Mouse (Mus musculus): Measurements from ENCODE around the gene 5330417H12Rik.

5330417H12Rik gene

DNA sequence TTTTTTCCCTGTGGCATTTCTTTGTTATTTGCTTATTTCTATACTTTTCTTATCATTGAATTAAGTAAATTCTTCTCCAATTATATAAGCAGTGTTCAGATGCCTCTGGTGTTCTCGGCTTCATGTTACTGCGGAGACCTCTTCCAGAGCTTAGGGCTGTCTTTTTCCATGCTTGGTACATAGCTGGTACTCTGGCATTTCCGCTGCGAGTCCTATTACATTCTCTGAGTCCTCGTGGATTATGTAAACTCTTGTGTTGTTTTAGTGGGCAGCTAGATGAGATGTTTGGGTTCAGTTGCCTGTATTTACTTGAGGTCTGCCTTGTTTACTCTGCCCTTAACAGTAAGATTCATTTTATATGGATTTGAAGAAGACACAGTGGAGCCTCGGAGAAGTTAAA is 820 bp upstream of the 5330417H12Rik start:
- no peak for DNase-seq (ENCODE audit: low spot score)

DNA sequence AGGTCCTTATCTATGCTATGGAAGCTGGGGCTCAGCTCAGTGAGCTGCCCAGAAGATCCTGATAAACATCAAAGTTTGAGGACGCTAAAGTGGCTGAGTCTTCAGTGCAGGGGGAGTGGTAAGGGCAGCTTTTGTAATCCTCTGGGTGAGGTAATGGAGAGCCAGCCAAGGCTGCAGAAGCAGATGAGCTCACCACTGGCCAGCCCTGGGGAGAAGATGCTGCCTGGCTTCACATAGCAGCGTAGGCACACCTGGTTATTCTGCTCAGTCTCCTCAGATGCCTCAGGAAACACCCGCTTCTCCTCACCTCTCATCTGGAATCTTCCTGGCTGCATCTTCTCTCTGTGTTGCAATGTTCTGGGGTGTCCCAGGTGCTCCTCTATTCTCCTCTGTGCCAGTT is 529 bp downstream of the 5330417H12Rik start:
- DNase-seq (ENCODE audit: low spot score): no peak

DNA sequence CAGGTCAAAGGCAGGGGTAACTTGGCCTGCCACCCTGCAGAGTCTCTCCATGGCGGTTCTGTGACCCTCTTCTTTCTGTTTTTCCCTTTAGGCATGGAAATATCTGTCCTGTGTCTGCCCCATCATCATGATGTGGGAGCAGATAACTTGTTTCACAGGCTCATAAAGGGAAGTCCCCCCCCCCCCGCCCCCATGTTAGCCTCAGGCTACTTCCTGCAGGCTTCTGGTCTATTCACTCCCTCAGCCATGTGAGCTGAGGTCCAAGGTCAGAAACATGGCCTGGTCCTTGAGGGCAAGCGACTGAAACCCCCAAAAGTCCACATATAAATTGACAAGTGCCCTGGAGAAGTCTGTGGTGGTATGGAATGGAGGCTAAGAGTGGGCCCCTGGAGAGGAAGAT is 4.8 kb downstream of the 5330417H12Rik start:
- no peak for DNase-seq (ENCODE audit: low spot score)

DNA sequence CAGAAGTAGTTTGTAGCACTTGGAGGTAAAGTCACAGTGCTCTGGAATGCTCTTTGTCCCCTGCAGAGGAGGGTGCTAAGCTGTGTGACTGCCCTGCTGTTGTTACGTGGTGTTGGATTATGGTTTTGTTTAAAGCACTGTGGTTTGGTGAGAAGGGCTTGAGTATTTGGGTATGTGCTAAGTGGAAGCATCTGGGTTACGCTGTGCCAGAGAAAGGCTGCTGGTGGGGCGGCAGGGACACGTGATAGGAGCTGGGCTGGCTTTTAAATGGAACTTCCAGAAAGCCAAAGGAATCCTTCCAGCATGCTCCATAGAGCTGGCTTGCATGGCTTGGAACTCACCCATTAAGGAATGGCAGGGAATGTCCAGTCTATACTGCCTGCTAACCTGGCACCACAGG is 5.7 kb downstream of the 5330417H12Rik start:
- DNase-seq (ENCODE audit: low spot score): no peak

DNA sequence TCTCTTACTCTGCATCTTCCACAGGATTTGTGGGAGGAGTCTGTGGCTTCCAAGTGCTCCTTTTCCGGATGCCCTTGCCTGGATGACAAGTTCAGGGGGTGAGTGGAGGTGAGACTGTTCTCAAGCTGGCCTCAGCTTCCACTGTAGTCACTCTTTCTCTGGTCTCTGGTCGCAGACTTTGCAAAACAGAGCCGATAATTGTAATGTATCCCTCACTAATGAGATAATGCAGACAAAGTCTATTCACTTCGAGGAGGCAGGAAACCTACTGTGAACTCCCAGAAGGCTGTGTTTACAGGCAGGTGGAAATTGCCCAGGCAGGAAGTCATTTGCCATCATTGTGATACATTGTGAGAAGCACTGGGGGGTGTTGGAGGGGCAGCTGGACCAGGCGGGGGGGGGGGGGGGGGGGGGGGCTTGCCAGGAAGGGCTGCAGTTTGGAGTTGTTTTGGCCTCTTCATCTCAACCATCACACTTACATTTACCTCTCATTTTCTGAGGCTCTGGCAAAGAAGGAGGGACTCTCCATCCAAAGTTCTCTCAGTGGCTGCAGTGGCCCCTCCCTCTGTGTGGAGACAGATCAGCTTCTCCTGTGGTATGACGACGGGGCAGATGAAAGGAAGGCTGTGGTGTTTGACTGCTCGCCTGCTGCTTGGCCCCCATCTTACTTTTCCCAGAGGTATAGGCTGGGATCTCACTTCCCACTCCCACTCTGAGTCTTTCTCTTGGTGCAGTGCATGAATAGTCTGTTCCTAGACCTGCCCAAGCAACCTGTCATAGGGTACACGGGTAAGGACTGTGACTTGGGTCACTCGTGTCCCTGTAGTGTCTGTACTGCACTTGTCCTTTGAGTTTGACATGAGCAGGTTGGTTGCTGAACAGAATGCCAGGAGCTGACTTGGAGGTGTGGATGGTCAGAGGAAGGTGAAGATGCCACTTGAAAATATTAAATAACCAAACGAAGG is 6.7 kb downstream of the 5330417H12Rik start:
- DNase-seq (ENCODE audit: low spot score): no peak

DNA sequence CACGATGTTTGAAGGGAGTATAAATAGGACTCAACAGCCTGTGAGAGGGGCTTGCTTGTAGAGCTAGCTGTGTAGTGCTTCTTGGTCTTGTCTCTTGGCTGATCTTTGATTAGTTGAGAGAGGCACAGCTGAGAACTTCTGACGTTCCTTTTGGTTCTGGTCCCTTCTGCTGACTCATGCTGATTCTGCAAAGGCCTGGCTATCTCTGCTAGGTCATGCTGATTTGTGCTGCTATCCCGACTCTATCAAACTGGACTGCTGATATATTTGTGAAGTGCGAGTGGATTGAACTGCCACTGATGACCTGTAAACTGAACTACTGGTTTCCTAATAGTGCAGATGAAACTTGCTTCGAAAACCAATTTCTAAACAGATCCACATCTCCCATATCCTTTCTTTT is 14.1 kb downstream of the 5330417H12Rik start:
- no peak for DNase-seq (ENCODE audit: low spot score)

DNA sequence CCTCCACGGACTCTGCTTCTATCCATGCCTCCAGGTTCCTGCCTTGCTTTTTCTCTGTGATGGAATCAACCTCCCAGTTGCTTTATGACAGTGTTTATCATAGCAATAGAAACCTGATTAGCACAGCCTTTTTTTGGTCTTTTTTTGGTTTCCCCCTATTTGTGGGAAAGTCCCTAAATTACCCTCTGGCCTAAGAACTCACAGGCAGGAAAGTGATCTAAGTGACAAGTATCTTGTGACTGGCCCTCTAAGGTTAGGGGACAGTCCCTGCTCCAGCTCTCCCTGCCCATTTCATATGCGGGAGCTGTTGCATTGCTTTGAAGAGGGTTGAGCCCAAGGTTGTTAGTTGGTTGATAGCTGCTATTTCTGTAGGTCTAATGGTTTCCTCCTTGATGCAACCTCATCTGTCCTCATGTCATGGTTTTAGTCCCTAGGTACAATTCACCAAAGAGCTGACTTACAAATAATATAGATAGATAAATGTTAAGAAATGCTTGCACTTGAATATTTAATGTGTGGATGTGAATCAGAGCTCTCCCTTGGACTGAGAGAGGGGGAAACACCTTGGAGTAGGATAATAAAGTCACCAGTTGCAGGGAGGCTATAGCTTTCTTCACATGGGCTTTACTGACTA is 15.2 kb downstream of the 5330417H12Rik start:
- DNase-seq (ENCODE audit: low spot score): no peak

DNA sequence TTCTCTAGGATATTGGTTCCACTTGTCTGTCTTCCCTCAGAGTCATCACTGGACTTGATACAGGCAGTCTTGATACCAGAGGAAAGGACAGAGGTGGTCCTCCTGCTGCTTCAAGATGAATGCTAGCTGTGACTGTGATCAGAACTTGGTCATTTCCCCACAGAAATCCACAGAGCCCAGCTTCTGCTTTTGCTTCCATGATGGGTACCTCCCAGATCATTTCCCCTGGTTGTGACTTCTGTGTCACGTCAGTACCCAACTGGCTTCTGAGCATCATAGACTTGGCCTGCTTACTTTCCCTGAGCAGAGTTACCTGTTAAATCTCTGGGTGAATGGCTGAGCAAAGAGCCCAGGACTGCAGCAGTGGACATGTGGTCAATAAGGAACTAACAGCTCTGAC is 17.2 kb downstream of the 5330417H12Rik start:
- DNase-seq (ENCODE audit: low spot score): no peak

DNA sequence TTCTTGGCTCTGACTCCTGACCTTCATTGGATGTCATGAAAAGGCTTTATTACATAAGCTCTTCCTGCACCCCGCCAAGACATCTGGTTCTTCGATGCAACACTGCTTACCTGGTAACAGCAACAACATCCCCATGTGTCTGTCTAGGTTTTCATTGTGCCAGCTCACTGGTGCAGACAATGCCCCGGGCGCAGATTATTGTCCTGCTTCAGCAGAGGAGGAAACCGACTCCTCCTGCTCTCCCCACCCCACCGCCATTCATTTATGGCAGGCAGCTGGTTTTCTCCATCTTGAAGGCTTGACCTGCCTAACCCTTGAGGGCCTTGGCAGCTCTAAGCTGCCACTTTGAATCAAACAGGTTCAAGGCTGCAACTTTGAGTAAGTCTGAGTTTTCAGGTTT is 22.0 kb downstream of the 5330417H12Rik start:
- peak; percentile 8 for DNase-seq (ENCODE audit: low spot score)

DNA sequence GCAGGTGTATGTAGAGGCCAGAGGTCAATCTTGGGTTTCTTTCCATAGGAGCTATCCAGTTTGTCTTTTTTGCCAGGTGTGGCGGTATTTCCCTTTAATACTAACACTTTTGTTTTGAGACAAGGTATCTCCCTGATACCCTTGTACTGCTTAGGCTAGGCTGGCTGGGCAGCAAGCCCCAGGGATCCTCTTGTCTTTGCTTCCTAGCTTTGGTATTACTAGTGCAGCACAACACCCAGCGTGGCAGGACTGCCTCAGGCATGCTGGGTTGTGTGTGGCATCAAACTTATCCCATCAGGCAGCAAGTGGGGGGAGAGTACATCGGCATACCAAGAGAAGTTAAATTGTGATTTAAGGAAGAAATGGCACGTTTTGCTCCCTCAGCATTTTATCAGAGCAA is 22.5 kb downstream of the 5330417H12Rik start:
- DNase-seq (ENCODE audit: low spot score): no peak

DNA sequence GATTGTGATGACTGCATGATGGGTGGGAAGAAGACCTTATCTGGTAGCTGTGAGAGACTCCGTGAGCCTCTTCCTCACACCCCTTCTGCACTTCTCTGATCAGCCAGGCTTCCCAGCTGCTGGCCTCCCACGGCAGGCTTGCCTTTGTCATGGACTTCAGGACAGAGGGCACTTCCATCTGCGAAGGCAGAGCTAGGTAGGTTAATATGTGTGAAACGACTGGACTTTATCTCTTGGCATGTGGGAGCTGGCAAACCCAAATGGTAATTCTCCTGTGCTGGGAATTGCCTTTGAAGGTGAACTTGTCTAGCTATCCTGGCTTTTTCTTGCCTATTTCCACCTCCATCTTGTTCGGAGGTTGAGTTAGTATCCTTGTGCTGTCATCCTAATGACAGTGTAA is 24.3 kb downstream of the 5330417H12Rik start:
- DNase-seq (ENCODE audit: low spot score): no peak

DNA sequence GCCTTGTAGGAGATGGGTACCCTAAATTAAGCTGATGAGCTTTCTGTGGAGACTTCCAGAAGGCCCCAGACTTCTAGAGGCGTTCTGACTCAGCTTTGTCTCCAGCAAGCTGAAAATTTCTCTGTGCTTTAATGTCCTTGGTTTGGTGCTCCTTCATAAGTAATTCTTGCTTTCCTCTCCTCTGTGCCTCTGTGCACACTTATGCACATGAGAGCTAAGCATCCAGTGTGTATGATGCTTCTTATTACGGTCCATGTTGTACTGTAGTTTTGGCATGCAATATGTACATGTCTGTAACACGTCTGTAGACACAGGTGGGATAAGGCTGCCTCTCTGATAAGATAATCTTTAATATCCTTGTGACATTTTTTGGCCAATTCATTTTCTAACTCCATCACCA is 27.0 kb downstream of the 5330417H12Rik start:
- no peak for DNase-seq (ENCODE audit: low spot score)

DNA sequence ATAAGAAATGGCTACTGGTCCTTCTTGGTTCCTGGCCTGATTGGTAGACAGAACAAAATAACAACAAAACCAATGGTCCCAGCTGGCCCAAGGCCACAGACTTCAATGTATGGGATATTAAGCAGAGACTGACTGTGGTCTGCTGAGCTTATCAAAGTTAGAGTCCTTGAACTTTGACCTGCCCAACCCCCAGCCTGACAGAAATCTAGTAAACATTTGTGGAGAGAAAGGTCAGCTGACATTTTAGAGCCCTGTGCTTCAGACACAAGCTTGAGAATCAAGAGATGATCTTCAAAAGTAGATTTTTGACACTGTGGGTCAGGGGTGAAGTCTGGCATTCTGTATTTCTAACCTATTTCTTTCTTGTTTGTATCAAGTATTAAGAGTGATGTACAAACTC is 28.2 kb downstream of the 5330417H12Rik start:
- no peak for DNase-seq (ENCODE audit: low spot score)

DNA sequence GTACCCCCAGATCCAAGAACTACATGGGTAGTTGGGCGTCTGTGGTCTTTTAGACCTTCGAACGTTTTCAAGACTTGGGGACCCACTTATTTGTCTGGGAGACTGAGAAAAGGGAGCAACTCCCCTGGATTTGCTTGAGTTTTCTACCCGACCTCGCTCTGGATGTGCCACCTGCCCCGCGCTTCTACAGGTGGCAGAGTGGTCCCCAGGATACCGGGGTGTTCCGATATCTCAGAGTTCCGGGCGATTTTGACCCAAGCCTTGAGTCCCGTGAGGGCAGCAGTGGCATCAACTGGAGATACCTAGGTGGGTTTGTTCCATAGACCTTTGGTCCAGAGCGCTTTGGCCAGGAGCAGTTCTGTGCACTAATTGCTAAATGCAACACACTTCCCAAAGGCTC is 29.5 kb downstream of the 5330417H12Rik start:
- no peak for DNase-seq (ENCODE audit: low spot score)

DNA sequence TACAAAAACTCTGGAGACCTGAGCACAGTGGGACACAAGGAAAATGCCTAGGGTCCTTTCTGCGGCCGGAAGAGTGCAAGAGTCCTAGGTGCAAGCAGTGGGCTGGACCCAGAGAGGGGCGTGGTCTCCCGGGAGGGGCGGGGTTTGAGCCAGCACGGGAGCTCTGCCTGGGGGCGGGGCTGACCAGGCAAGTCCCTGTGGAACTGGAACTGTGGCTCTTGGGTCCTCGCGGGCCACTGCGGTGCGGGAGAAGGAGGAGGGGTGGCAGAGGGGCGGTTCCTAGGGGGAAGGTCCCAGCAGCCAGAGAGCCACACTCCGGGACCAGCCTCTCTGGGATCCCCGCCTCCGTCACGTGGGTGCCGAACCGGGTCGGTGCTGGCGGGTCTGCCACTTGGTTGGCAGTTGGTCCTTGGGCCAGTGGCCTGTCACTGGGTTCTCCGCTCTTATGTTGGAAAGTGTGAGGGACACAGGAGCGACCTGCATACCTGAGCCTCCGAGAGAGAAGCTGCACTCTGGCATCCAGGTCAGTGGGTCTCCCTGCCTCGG is 30.0 kb downstream of the 5330417H12Rik start, which contains the start of gene Ppfibp2:
Gene Ppfibp2, plus strand, starts transcription at position 351 of the 546 bp plus-strand sequence.
- peak; percentile 95 for DNase-seq (ENCODE audit: low spot score)

DNA sequence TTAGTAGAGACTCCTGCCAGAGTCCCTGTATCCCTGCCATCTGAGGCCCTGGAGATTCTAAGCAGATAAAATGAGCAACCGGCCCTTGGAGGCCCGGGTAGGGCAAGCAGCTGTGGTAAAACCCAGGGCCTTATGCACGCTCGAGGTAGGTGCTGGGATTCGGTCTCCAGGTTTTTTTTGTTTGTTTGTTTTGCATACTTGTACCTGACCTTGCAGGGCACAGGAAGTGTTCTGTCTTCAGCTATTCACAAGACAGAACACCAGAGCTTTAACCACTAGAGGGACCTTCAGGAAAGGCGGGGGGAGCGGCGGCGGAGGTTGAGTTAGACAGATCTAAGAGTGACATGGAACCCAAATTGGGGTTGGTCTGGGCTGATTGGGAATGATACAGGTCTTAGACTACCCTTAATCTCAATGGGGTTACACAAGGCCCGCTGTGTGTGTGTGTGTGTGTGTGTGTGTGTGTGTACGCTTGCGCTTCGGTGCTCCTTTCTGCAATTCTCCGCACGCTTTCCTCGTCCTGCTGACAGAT is 30.6 kb downstream of the 5330417H12Rik start:
- peak; percentile 33 for DNase-seq (ENCODE audit: low spot score)

DNA sequence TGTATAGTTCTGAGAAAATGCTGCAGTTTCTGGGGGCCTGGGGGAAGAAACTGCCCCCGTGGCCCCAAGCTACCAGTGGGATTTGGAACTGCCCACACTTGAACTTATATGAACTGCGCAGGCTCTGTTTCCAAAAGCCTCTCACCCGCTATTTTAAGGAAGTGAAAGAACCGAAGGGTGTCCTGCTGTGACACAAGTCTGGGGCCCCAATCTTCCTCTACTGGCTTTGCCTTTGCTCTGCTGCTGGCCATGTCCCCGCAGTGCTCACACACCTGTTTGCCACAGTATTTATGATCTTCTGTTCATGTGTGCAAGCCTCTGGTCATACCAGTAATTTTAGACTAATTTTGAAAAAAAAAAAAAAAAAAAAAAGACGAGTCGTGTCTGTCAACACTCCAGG is 31.1 kb downstream of the 5330417H12Rik start:
- DNase-seq (ENCODE audit: low spot score): no peak

DNA sequence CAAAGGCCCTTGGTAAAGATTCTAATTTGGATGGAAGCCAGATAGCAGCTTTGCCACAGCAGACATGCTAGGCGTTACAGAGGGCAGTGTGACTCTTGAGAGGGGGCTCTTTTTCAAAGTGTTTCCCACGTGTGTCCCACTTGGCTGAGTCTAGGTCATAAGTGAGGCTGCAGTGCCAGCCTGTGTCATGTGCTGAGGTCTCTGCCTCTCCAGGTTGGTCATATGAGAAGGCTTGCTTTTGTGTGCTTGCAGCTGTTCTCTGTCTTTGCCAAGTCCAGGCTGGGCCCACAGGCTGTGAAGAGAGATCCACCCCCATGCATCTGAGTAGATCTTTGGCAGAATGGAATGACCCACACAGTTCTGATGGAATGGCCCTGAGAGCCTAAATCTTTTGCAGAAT is 32.3 kb downstream of the 5330417H12Rik start:
- DNase-seq (ENCODE audit: low spot score): no peak

DNA sequence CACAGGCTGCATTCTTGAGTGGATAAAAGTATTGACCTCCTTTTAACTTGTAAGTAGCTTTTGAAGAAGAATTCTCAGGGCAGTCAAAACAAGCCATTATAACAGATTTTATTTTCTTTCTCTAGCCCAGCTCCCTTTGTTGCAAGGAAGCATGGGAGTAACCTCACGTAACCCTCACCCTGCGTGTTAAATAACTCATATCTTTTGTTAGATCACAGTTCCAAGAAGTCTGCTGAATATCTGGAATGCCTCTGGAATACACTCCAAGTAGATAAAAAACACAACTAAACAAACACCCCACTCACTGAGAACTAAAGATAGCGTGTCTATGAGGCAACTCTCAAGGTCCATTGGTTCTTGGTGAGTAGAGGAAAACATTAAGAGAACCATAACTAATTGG is 50.7 kb downstream of the 5330417H12Rik start:
- DNase-seq (ENCODE audit: low spot score): no peak
